ENCODE assay signal across 19 mouse cellular contexts in genomic region chr15:83176653-83177052, GRCm38 (mm10). TPM values are rescaled to one million over a fixed set of nuclear protein-coding genes. Genes with fewer than 3 reads are reported as not detected.
DNase-seq lines count a peak whose midpoint lies in the region; ATAC-seq lines count a peak whose summit lies in the region.
"Had no signal": no experiment of that assay in that cellular context is flagged by ENCODE, and none has a peak within 500 bp of the region (broad histone marks: within the 10 kb centered on the region; RNA-seq: fewer than 3 reads in every experiment).

No protein-coding gene starts in this region.

- peak; percentile 6 for DNase-seq in adrenal gland, adult 8-10 months
- no peak for DNase-seq in adrenal gland, postnatal 36 days
- peak; percentile 15 for DNase-seq in urinary bladder, adult 2 months (ENCODE audit: low spot score)
- DNase-seq in urinary bladder, postnatal 4 days (ENCODE audit: low spot score in 2 of 2) = no peak
- peak; percentile 50 for DNase-seq in ZHBTc4 (ENCODE audit: low read depth, low spot score)
- no peak for DNase-seq in c-Kit-positive CD71-positive TER-119-positive erythroid progenitor cells, embryonic 14.5 days (ENCODE audit: low spot score)
- no peak for DNase-seq in heart, postnatal 36 days
- DNase-seq: adrenal gland, adult 2 months; adrenal gland, postnatal 25 days; cerebellum, adult 11 months; cerebellum, adult 2 months; cerebellum, postnatal 25 days; forebrain, postnatal 0 days; gastrocnemius, postnatal 25 days; heart, adult 2 months; heart, postnatal 14 days had no signal

- intact Hi-C loops in heart, postnatal 36 days (cut with DNase I) = no loop called here

- no peak for ATAC-seq in frontal cortex, adult (ENCODE audit: low TSS enrichment)
- ATAC-seq: forebrain, embryonic 14.5 days; forebrain, postnatal 0 days; Patski had no signal

RNA-seq across cellular contexts. Expression of gene Cyb5r3, which starts 4.3 kb away (rescaled TPM):
- total RNA-seq in adrenal gland, adult 8-10 months (2022) = 100 to 1,000 TPM; 296 to 432 (median 354) TPM
- 100 to 1,000 TPM; 319 to 365 TPM for total RNA-seq in adrenal gland, postnatal 36 days (2021)
- polyA plus RNA-seq in urinary bladder, adult 2 months (2012; rRNA removed) = 131 and 197 TPM in 2 replicates
- 10 to 100 TPM; 88.0 to 94.8 TPM for total RNA-seq in heart, postnatal 36 days (2021)

RNA-seq across cellular contexts. Expression of gene Poldip3, which starts 27.5 kb away (rescaled TPM):
- total RNA-seq in adrenal gland, adult 8-10 months (2022) = 100 to 1,000 TPM; 105 to 127 (median 117) TPM
- total RNA-seq in adrenal gland, postnatal 36 days (2021) = 100 to 1,000 TPM; 106 to 108 TPM
- 60.9 and 64.6 TPM in 2 replicates for polyA plus RNA-seq in urinary bladder, adult 2 months (2012; rRNA removed)
- 10 to 100 TPM; 26.6 to 29.1 TPM for total RNA-seq in heart, postnatal 36 days (2021)

RNA-seq across cellular contexts. Expression of gene Rrp7a, which starts 54.1 kb away (rescaled TPM):
- 100 to 1,000 TPM; 100 to 115 (median 102) TPM for total RNA-seq in adrenal gland, adult 8-10 months (2022)
- 100 to 1,000 TPM; 108 to 127 TPM for total RNA-seq in adrenal gland, postnatal 36 days (2021)
- 56.1 and 60.9 TPM in 2 replicates for polyA plus RNA-seq in urinary bladder, adult 2 months (2012; rRNA removed)
- total RNA-seq in heart, postnatal 36 days (2021) = 10 to 100 TPM; 42.3 to 42.8 TPM

Comparison
In these comparisons a context has a peak if more than half of its experiments do, and no peak if none do; other contexts are left out.
1. DNase-seq: peak in adrenal gland, adult 8-10 months (single experiment), urinary bladder, adult 2 months (single experiment) and ZHBTc4 (single experiment); none in adrenal gland, postnatal 36 days (0 of 2), urinary bladder, postnatal 4 days (0 of 2), c-Kit-positive CD71-positive TER-119-positive erythroid progenitor cells, embryonic 14.5 days (single experiment) and heart, postnatal 36 days (0 of 2).